Mouse (Mus musculus) left cerebral cortex, adult 2 months (tissue): ENCODE data around the gene Dvl3. TPM values are rescaled to one million over a fixed set of nuclear protein-coding genes. Genes with fewer than 3 reads are reported as not detected.

Source experiments
- DNase-seq, 2 experiments: peaks; one replicate each; pipeline ENCODE4 v3.0.0; 2021 to 2022; ENCODE audit warnings: low spot score in 2 of 2, mixed read lengths in 1 of 2; ENCODE audit errors: extremely low spot score in 1 of 2
- H3K27ac ChIP-seq: fragments of 200-600 bp; 2 replicates; pipeline ENCODE4 v1.8.1; 2022
- H3K4me3 ChIP-seq: fragments of 200-600 bp; 2 replicates; pipeline ENCODE4 v1.8.1; 2022
- CTCF ChIP-seq: fragments of 200-600 bp; IDR thresholded peaks from 2 replicates; pipeline ENCODE4 v1.8.1; 2022; ENCODE audit warnings: antibody characterized with exemption, mild to moderate bottlenecking, moderate library complexity
- intact Hi-C: fragments of 180-260 bp; cut with DNase I; formaldehyde crosslinking; loops from one replicate; pipeline ENCODE4 v1.15.1; 2025
- total RNA-seq, 2 experiments: library from RNA; stranded (reverse); gene quantifications; 2 replicates each; pipeline ENCODE4 v1.2.3; 2021

The Dvl3 gene
- total RNA-seq, 2 experiments from 2014 or later = 64.7 to 70.1 TPM

DNA sequence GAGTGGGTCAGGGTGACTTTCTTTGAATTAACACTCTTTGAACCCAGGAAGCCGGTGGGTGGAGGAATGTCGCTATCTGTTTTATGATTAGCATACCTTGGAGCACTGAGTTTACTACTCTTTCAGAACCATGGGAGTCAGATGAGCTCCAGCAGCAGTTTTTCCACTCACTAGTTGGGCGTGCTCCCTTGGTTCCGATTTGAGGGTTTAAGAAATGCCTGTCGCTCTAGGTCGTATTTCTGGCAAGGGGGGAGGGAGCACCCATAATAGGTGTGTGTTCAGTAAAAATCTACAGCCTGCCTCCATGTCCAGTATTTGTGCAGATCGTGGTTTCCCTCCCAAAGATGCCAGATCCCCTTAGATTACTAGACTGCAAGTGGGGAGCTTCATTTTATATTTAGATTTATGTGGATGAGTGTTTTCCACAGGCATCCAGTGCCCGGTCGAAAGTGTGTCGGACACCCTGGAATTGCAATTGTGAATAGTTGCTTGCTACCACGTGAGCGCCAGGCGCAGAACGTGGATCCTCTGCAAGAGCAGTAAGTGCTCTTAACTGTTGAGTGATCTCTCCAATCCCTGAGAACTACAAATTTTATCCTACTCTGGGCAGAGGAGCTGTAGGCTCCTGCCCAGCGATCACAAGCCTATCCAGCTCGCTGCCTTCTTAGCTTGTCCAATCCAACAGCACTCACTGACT, 18.7 kb upstream of the Dvl3 start:
- intact Hi-C loops = loop anchor here (1.0 to 10.0 kb wide), 3 partner anchors 50 to 697 kb away; partner anchors contain the start of genes Abcf3 and Camk2n2
- DNase-seq = no peak

GRCm38 (mm10) chr16:20498677-20499475, 17.9 kb upstream of the Dvl3 start, which contains the start of gene Eif2b5:
Eif2b5 (plus strand) TSS chr16:20498817.
- H3K27ac ChIP-seq = peak within 1 kb of the TSS; percentile 86
- TF ChIP-seq CTCF = no peak
- intact Hi-C loops = loop anchor here (1.0 to 10.0 kb wide), 3 partner anchors 49 to 696 kb away; partner anchors contain the start of genes Abcf3 and Camk2n2
- peak; percentile 94 to 96 for DNase-seq
- peak within 1 kb of the TSS; percentile 87 for H3K4me3 ChIP-seq

More for the DNA sequence above, 18.7 kb upstream of the Dvl3 start:
- TF ChIP-seq CTCF = no peak
- Histone ChIP-seq H3K4me3 (peak overlapping the region; percentile 87), H3K27ac (peak overlapping the region; percentile 86)

DNA sequence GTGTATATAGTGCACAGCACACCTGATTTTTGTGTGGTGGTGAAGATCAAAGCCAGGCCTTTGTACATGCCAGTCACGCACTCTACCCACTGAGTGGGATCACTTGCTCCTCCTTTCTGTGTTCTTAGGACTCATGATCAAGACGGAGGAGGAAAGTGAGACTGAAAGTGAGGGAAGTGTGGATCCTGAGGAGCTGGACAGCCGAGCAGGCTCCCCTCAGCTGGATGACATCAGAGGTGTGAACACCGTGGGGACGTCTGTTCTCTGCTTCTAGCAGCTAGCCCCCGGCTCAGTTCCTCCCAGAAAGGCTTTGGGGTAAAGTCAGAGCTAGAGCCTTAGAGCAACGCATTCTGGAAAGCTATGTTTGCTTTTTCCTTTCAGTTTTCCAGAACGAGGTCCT, 10.8 kb upstream of the Dvl3 start:
- no peak for DNase-seq
- TF ChIP-seq CTCF = no peak
- Histone ChIP-seq H3K27ac (peak overlapping the region; percentile 64), H3K4me3 (no peak overlapping the region)
- intact Hi-C loops = no loop called here

DNA sequence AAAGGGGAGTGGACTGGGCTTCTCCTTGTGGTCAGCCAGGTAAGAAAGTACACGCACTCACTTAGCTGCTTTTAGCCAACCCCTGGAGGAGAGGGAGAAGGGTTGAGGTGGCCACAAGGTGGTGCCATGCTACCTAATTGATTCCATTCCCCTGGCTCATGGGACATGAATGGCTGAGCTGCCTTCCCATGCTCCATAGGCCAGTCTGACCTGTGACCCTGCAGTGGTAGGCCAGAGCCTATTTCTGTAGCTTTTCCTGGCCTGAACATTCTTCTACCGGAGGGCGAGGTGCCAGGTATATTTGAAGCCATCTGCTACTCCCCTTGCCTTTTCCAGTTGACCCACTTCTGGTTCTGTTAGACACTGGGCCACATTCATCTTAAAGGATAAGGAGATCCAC, 7.4 kb upstream of the Dvl3 start:
- Histone ChIP-seq H3K4me3 (no peak overlapping the region), H3K27ac (no peak overlapping the region)
- TF ChIP-seq CTCF = peak; percentile 41
- intact Hi-C loops = no loop called here
- no peak for DNase-seq

DNA sequence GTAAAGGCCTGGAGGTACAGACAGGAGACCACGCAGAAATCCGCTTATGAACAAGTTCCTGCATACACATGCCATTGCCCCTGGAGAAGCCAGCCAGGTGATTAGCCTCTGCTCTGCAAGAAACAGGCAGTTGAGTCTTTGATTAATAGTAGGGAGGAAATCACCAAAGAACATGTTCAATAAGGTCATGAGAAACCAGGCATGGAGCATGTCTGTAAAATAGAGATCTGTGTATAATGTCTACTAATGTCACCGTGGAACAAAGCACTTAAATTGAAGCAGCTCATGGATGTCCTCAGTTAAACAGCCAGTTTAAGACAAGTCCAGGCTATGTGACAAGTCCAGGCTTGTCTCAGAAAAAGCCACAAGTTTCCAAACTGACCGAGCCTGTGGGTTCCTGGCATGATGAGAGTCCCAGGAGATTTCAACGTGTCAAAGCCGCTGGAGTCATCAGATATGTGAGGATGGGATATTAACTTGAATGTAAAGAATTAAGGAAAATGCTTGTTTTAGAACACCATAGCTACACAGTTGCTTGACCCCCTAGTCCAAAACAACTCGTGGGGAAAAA, 5.4 kb upstream of the Dvl3 start:
- no peak overlapping the region for H3K27ac ChIP-seq
- intact Hi-C loops = no loop called here
- TF ChIP-seq CTCF = no peak
- H3K4me3 ChIP-seq = no peak overlapping the region
- DNase-seq = no peak

DNA sequence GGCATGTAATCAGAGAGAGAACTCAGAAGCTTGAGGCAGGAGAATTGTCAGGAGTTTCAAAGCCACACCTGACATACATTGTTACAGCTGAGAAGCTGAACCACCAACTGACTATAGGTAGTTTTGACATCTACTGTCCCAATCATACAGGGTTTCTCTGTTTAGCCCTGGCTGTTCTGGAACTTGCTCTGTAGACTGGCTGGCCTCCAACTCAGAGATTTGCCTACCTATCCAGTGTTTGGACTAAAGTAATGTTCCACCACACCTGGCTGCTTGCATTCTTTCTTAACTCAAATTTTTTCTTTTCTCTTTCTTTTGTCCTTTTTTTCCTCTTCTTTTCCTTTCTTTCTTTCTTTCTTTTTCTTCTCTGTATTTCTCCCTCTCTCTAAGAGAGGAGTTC, 750 bp upstream of the Dvl3 start:
- Histone ChIP-seq H3K27ac (no peak overlapping the region; the same call in 1 of the 2 replicates), H3K4me3 (peak overlapping the region; percentile 98; the same call in 1 of the 2 replicates)
- DNase-seq = no peak
- intact Hi-C loops = loop anchor here (2.0 kb wide), 2 partner anchors 19 to 33 kb away; partner anchors contain the start of genes Abcf3 and Ap2m1
- no peak for TF ChIP-seq CTCF

DNA sequence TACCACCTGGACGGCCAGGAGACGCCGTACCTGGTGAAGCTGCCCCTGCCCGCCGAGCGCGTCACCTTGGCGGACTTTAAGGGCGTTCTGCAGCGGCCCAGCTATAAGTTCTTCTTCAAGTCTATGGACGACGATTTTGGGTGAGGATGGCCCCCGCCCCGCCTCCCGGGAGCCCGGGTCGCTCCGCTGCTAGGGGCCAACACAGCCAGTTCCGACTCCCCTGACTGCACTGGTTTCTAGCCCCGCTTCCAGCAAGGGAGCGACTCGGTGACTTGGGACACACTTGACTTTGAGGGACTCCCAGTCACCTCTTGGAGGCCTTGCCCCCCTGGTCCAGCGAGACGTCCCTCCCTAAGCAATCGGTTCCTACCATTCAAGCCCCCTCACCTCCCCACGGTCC, 434 bp downstream of the Dvl3 start:
- Histone ChIP-seq H3K4me3 (peak overlapping the region; percentile 98), H3K27ac (peak overlapping the region; percentile 93)
- intact Hi-C loops = loop anchor here (2.0 kb wide), 2 partner anchors 18 to 32 kb away; partner anchors contain the start of genes Abcf3 and Ap2m1
- no peak for DNase-seq
- TF ChIP-seq CTCF = no peak

DNA sequence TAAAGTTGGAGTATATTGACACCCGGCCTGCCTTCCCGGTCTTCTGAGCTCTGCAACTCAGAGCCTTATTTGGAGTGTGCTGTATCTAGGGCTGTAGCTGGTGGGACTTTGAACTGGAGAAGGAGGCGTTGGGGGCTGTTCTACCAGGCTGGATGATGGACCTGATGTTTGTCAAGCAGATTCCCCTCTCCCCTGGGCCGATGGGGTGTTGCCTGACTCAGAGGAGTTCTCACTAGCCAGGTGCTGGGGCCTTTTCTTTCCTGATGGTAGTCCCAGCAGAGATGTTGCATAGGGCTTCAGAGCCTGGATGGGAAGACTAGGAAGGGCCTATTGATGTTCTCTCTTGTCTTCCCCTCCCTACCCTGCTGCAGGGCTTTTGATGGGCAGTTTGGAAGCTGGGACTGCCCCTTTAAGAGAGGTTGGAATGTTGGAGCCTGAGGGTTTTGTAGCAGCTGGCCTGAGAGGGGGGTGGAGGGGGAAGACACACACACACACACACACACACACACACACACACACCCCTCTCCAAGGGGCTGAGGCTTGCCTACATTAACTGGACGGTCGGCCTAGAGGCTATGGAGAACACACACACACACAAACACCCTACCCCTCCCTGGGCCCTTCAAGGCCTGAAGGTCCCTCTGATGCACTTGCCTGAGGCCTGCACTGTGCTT, 1.1 kb downstream of the Dvl3 start:
- TF ChIP-seq CTCF = no peak
- Histone ChIP-seq H3K4me3 (peak overlapping the region; percentile 98), H3K27ac (peak overlapping the region; percentile 93)
- intact Hi-C loops = loop anchor here (2.0 kb wide), 2 partner anchors 17 to 31 kb away; partner anchors contain the start of genes Abcf3 and Ap2m1
- no peak for DNase-seq

- Histone ChIP-seq H3K4me3 (no peak overlapping the region), H3K27ac (no peak overlapping the region)
- DNase-seq = no peak
- intact Hi-C loops = no loop called here
- TF ChIP-seq CTCF = no peak
These were observed 7.1 kb downstream of the Dvl3 start for GRCm38 (mm10) chr16:20523886-20524285.

DNA sequence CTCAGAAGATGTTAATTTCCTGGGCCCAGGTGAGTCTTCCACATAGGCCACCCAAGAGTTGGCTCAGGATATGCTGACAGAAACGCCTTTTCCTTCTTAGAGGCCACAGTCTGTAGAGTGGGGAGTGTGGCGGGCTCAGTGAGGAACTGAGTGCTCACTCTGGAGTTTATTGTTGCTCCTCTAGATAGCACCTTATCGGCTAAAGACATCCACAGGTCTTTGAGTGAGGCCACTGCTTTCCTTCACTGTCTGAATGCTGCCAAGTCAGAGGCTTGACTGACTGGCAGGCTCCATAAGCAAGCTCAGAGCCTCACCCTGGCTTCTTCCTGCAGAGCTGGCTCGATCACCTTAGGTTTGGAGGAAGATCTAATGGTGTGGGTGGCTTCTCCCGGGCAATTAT, 12.0 kb downstream of the Dvl3 start:
- no peak for DNase-seq
- intact Hi-C loops = no loop called here
- no peak overlapping the region for H3K4me3 ChIP-seq
- TF ChIP-seq CTCF = no peak
- H3K27ac ChIP-seq = no peak overlapping the region

GRCm38 (mm10) chr16:20529375-20529774, 12.6 kb downstream of the Dvl3 start:
- DNase-seq = no peak
- intact Hi-C loops = no loop called here
- no peak overlapping the region for H3K27ac ChIP-seq
- no peak overlapping the region for H3K4me3 ChIP-seq
- no peak for TF ChIP-seq CTCF
